Mouse (Mus musculus) heart, embryonic 12.5 days (tissue): ENCODE data around the gene Msi1. TPM values are rescaled to one million over a fixed set of nuclear protein-coding genes. Genes with fewer than 3 reads are reported as not detected.

Source experiments
- ATAC-seq: fragments of 200-750 bp; cut with Nextera tagmentation; 2 replicates; pipeline ENCODE4 v1.8.0; 2017; ENCODE audit warnings: moderate TSS enrichment, moderate library complexity; ENCODE audit not compliant: insufficient number of reproducible peaks, low FRiP score
- H3K27ac ChIP-seq: fragments of 300-500 bp; sonication (generic); 2 replicates; pipeline ENCODE4 v1.5.1; 2016; ENCODE audit warnings: mild to moderate bottlenecking, moderate library complexity; ENCODE audit not compliant: poor library complexity, severe bottlenecking
- H3K27me3 ChIP-seq: fragments of 300-500 bp; sonication (generic); replicated peaks from 2 replicates; pipeline ENCODE4 v1.6.1; 2016; ENCODE audit warnings: mild to moderate bottlenecking, moderate library complexity
- H3K36me3 ChIP-seq: fragments of 300-500 bp; sonication (generic); 2 replicates; pipeline ENCODE4 v1.6.1; 2016; ENCODE audit warnings: mild to moderate bottlenecking, moderate library complexity
- H3K4me1 ChIP-seq: fragments of 300-500 bp; sonication (generic); replicated peaks from 2 replicates; pipeline ENCODE4 v1.6.1; 2016; ENCODE audit warnings: mild to moderate bottlenecking
- H3K4me2 ChIP-seq: fragments of 300-500 bp; sonication (generic); 2 replicates; pipeline ENCODE4 v1.6.1; 2016; ENCODE audit warnings: mild to moderate bottlenecking, moderate library complexity
- H3K4me3 ChIP-seq: fragments of 300-500 bp; sonication (generic); 2 replicates; pipeline ENCODE4 v1.5.1; 2016; ENCODE audit warnings: mild to moderate bottlenecking
- H3K9ac ChIP-seq: fragments of 300-500 bp; sonication (generic); 2 replicates; pipeline ENCODE4 v1.6.1; 2016; ENCODE audit warnings: mild to moderate bottlenecking, moderate library complexity
- H3K9me3 ChIP-seq: fragments of 300-500 bp; sonication (generic); replicated peaks from 2 replicates; pipeline ENCODE4 v1.6.1; 2016; ENCODE audit warnings: mild to moderate bottlenecking, moderate library complexity
- WGBS: fragments of 180-500 bp; shearing (Covaris S2); methylation state at CpG from one replicate; pipeline ENCODE4 v1.1.7; 2016; 5-methylcytosine and 5-hydroxymethylcytosine counted together
- polyA plus RNA-seq: library from polyadenylated mRNA; unstranded; fragments of >200 nt; fragmentation: Nextera tagmentation; extraction: Ambion mirVana; gene quantifications from 2 replicates; pipeline ENCODE4 v1.2.1, GENCODE M21; 2016

Gene Msi1
- polyA plus RNA-seq, 1 experiment from 2014 or later, result 6.7 TPM

- 83% methylated on average over 3 of the region's 3 CpGs for WGBS
- peaks cover 35% of the 10 kb centered on the region for H3K36me3 ChIP-seq
- peaks cover 24% of the 10 kb centered on the region for H3K4me1 ChIP-seq
- no peaks in the 10 kb centered on the region for H3K27me3 ChIP-seq
- no peak overlapping the region for H3K27ac ChIP-seq
- no peak for ATAC-seq
- H3K4me3 ChIP-seq, result no peak overlapping the region
- H3K9ac ChIP-seq, result no peak overlapping the region
- no peak overlapping the region for H3K4me2 ChIP-seq
- no peaks in the 10 kb centered on the region for H3K9me3 ChIP-seq
Observed at GRCm38 (mm10) chr5:115449247-115449646, 19.8 kb downstream of the Msi1 start.

- Histone ChIP-seq H3K27me3 (no peaks in the 10 kb centered on the region), H3K4me1 (peaks cover 28% of the 10 kb centered on the region), H3K36me3 (peaks cover 27% of the 10 kb centered on the region), H3K27ac (peak overlapping the region; percentile 41; the same call in 1 of the 2 replicates), H3K4me3 (no peak overlapping the region), H3K9ac (no peak overlapping the region), H3K4me2 (peak overlapping the region; percentile 43), H3K9me3 (no peaks in the 10 kb centered on the region)
- ATAC-seq, result peak; percentile 40; the same call in 1 of the 2 replicates
- WGBS, result 70% methylated on average over 27 of the region's 27 CpGs
Observed at GRCm38 (mm10) chr5:115450410-115451317, 21.3 kb downstream of the Msi1 start.

- Histone ChIP-seq H3K4me1 (peaks cover 28% of the 10 kb centered on the region), H3K27ac (no peak overlapping the region), H3K9ac (no peak overlapping the region), H3K36me3 (peaks cover 15% of the 10 kb centered on the region), H3K4me2 (no peak overlapping the region), H3K9me3 (no peaks in the 10 kb centered on the region), H3K27me3 (no peaks in the 10 kb centered on the region), H3K4me3 (no peak overlapping the region)
- 78% methylated on average over 12 of the region's 12 CpGs for WGBS
- no peak for ATAC-seq
Observed at GRCm38 (mm10) chr5:115454422-115455090, 25.2 kb downstream of the Msi1 start.

- ATAC-seq, result no peak
- Histone ChIP-seq H3K27me3 (no peaks in the 10 kb centered on the region), H3K27ac (no peak overlapping the region), H3K36me3 (peaks cover 15% of the 10 kb centered on the region), H3K9me3 (no peaks in the 10 kb centered on the region), H3K4me1 (peaks cover 17% of the 10 kb centered on the region), H3K4me2 (no peak overlapping the region), H3K4me3 (no peak overlapping the region), H3K9ac (no peak overlapping the region)
- 84% methylated on average over 7 of the region's 7 CpGs for WGBS
Observed at GRCm38 (mm10) chr5:115455838-115456237, 26.4 kb downstream of the Msi1 start.

- Histone ChIP-seq H3K4me1 (peaks cover 7% of the 10 kb centered on the region), H3K4me2 (no peak overlapping the region), H3K9me3 (no peaks in the 10 kb centered on the region), H3K4me3 (no peak overlapping the region), H3K27me3 (no peaks in the 10 kb centered on the region), H3K27ac (no peak overlapping the region), H3K9ac (no peak overlapping the region), H3K36me3 (0 out of 2 replicates have a peak, but pooled peaks cover 3% of the 10 kb centered on the region)
- no peak for ATAC-seq
- 67% methylated on average over 13 of the region's 13 CpGs for WGBS
Observed at GRCm38 (mm10) chr5:115458918-115459317, 29.5 kb downstream of the Msi1 start.

- Histone ChIP-seq H3K27me3 (no peaks in the 10 kb centered on the region), H3K4me2 (no peak overlapping the region), H3K9me3 (no peaks in the 10 kb centered on the region), H3K4me1 (peaks cover 5% of the 10 kb centered on the region), H3K4me3 (no peak overlapping the region), H3K9ac (no peak overlapping the region), H3K27ac (no peak overlapping the region), H3K36me3 (no peaks in the 10 kb centered on the region)
- 72% methylated on average over 18 of the region's 18 CpGs for WGBS
- no peak for ATAC-seq
Observed at GRCm38 (mm10) chr5:115464408-115465115, 35.2 kb downstream of the Msi1 start.

GRCm38 (mm10) chr5:115465642-115466420 lies 36.4 kb downstream of the Msi1 start, which contains the start of gene Pla2g1b:
Gene Pla2g1b, plus strand, starts transcription at chr5:115466262.
- Histone ChIP-seq H3K9ac (no peak within 1 kb of the TSS), H3K27me3 (no peaks in the 10 kb centered on the region), H3K36me3 (no peaks in the 10 kb centered on the region), H3K4me2 (no peak within 1 kb of the TSS), H3K9me3 (no peaks in the 10 kb centered on the region), H3K27ac (no peak within 1 kb of the TSS), H3K4me1 (peaks cover 8% of the 10 kb centered on the region), H3K4me3 (no peak within 1 kb of the TSS)
- WGBS, result 35% methylated on average over 9 of the region's 9 CpGs
- ATAC-seq, result no peak

GRCm38 (mm10) chr5:115469791-115470190 lies 40.4 kb downstream of the Msi1 start:
- Histone ChIP-seq H3K4me3 (no peak overlapping the region), H3K27ac (no peak overlapping the region), H3K9ac (no peak overlapping the region), H3K9me3 (no peaks in the 10 kb centered on the region), H3K4me2 (no peak overlapping the region), H3K36me3 (no peaks in the 10 kb centered on the region), H3K4me1 (peaks cover 11% of the 10 kb centered on the region), H3K27me3 (no peaks in the 10 kb centered on the region)
- 63% methylated on average over 6 of the region's 6 CpGs for WGBS
- no peak for ATAC-seq

- Histone ChIP-seq H3K9me3 (no peaks in the 10 kb centered on the region), H3K4me3 (no peak overlapping the region), H3K36me3 (no peaks in the 10 kb centered on the region), H3K27ac (no peak overlapping the region), H3K9ac (no peak overlapping the region), H3K4me2 (peak overlapping the region; percentile 29), H3K4me1 (peaks cover 15% of the 10 kb centered on the region), H3K27me3 (no peaks in the 10 kb centered on the region)
- WGBS, result 34% methylated on average over 20 of the region's 20 CpGs
- no peak for ATAC-seq
Observed at GRCm38 (mm10) chr5:115470766-115471531, 41.5 kb downstream of the Msi1 start.

GRCm38 (mm10) chr5:115473191-115473590 lies 43.8 kb downstream of the Msi1 start:
- H3K9ac ChIP-seq, result no peak overlapping the region
- WGBS, result 69% methylated on average over 10 of the region's 10 CpGs
- no peak overlapping the region for H3K4me2 ChIP-seq
- H3K36me3 ChIP-seq, result peaks cover 6% of the 10 kb centered on the region; the same call in 1 of the 2 replicates
- no peaks in the 10 kb centered on the region for H3K9me3 ChIP-seq
- H3K4me1 ChIP-seq, result peaks cover 16% of the 10 kb centered on the region
- ATAC-seq, result no peak
- H3K27me3 ChIP-seq, result no peaks in the 10 kb centered on the region
- H3K27ac ChIP-seq, result no peak overlapping the region
- H3K4me3 ChIP-seq, result no peak overlapping the region
